Mouse (Mus musculus) cerebellum, postnatal 10 days (tissue): ENCODE data around the gene Hk2.
"Not testable (repeated sequence)": the region's sequence is repeated elsewhere in the genome, so short reads cannot be mapped to it uniquely, and the experiment has no call there.

Experiments used
- DNase-seq, 2 experiments: peaks; one replicate each; pipeline ENCODE4 v3.0.0; 2021; ENCODE audit warnings: mixed read lengths in 2 of 2

Gene Hk2

DNA sequence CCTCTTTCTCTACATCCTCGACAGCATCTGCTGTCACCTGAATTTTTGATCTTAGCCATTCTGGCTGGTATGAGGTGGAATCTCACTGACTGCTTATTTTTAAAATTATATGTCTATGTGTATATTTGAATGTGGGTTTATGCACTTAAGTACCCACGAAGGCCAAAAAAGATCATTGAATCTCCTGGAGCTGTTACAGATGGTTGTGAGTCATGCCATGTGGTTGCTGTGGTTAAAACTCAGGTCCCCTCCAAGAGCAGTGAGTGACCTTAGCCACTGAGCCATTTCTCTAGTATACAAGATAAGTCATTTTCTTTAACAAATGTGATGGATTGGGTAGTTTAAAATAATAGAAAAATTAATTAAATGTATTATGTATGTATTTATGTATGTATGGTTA is 95.0 kb downstream of the Hk2 start:
- not testable (repeated sequence) for DNase-seq

DNA sequence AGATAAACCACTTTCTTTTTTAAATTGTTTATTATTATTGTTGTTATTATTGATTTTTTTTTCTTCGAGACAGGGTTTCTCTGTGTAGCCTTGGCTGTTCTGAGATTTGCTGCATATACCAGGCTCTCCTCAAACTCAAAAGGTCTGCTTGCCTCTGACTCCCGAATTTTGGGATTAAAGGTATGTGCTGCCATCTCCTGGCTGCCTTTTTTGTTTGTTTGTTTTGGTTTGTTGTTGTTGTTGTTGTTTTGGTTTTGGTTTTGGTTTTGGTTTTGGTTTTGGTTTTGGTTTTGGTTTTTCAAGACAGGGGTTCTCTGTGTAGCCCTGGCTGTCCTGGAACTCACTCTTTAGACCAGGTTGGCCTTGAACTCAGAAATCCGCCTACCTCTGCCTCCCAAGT is 96.6 kb downstream of the Hk2 start:
- DNase-seq = peak in 1 of 2 experiments; percentile 15
